Mouse (Mus musculus): Measurements from ENCODE around the gene Mxd1. TPM values are rescaled to one million over a fixed set of nuclear protein-coding genes. Genes with fewer than 3 reads are reported as not detected.
A peak's percentile ranks its signal among the peaks of the same experiment; 100 is the strongest.

Mxd1 gene
- polyA plus RNA-seq, 1 experiment from 2014 or later, result 16.6 TPM

- H3K9ac ChIP-seq, result peak within 1 kb of the TSS; percentile 76
- peaks cover 51% of the 10 kb centered on the region for H3K36me3 ChIP-seq (replicated peaks; ENCODE audit: control insufficient read depth, insufficient read depth)
- H3K4me2 ChIP-seq (replicated peaks), result peak within 1 kb of the TSS; percentile 73
- H3K9me3 ChIP-seq (ENCODE audit: control insufficient read depth, low read length), result no peaks in the 10 kb centered on the region
- ATAC-seq (ENCODE audit: low FRiP score) (peak; percentile 88), DNase-seq (ENCODE audit: low spot score) (peak; percentile 94)
- H3K4me1 ChIP-seq (replicated peaks; ENCODE audit: control insufficient read depth, insufficient read depth, low read length), result peaks cover 9% of the 10 kb centered on the region; the same call in 1 of the 2 replicates
- 3% methylated on average over 36 of the region's 36 CpGs for WGBS
- no peak within 1 kb of the TSS for H3K27ac ChIP-seq
- H3K4me3 ChIP-seq (replicated peaks; ENCODE audit: low read length), result peak within 1 kb of the TSS; percentile 61
- no peaks in the 10 kb centered on the region for H3K27me3 ChIP-seq (ENCODE audit: control insufficient read depth, insufficient read depth, low read length)
These were observed 15.1 kb upstream of the Mxd1 start, which contains the start of gene Snrnp27 for GRCm38 (mm10) chr6:86683872-86684654. Gene Snrnp27, minus strand, starts transcription at chr6:86684522.

GRCm38 (mm10) chr6:86681289-86681688 lies 12.3 kb upstream of the Mxd1 start:
- Histone ChIP-seq H3K9me3 (ENCODE audit: control insufficient read depth, low read length) (no peaks in the 10 kb centered on the region), H3K4me3 (replicated peaks; ENCODE audit: low read length) (no peak overlapping the region), H3K9ac (no peak overlapping the region), H3K27ac (no peak overlapping the region), H3K4me1 (replicated peaks; ENCODE audit: control insufficient read depth, insufficient read depth, low read length) (peaks cover 9% of the 10 kb centered on the region; the same call in 1 of the 2 replicates), H3K4me2 (replicated peaks) (no peak overlapping the region), H3K27me3 (ENCODE audit: control insufficient read depth, insufficient read depth, low read length) (no peaks in the 10 kb centered on the region), H3K36me3 (replicated peaks; ENCODE audit: control insufficient read depth, insufficient read depth) (peaks cover 61% of the 10 kb centered on the region)
- 93% methylated on average over 3 of the region's 3 CpGs for WGBS
- DNase-seq (ENCODE audit: low spot score) (no peak), ATAC-seq (ENCODE audit: low FRiP score) (no peak)

- no peak overlapping the region for H3K9ac ChIP-seq
- H3K4me3 ChIP-seq (replicated peaks; ENCODE audit: low read length), result no peak overlapping the region
- ATAC-seq (ENCODE audit: low FRiP score), result no peak
- DNase-seq (ENCODE audit: low spot score), result no peak
- 81% methylated on average over 6 of the region's 6 CpGs for WGBS
- H3K27me3 ChIP-seq (ENCODE audit: control insufficient read depth, insufficient read depth, low read length), result no peaks in the 10 kb centered on the region
- peaks cover 91% of the 10 kb centered on the region for H3K36me3 ChIP-seq (replicated peaks; ENCODE audit: control insufficient read depth, insufficient read depth)
- H3K4me2 ChIP-seq (replicated peaks), result no peak overlapping the region
- no peaks in the 10 kb centered on the region for H3K9me3 ChIP-seq (ENCODE audit: control insufficient read depth, low read length)
- H3K27ac ChIP-seq, result no peak overlapping the region
- H3K4me1 ChIP-seq (replicated peaks; ENCODE audit: control insufficient read depth, insufficient read depth, low read length), result peaks cover 1% of the 10 kb centered on the region; the same call in 1 of the 2 replicates
These were observed 9.4 kb upstream of the Mxd1 start for GRCm38 (mm10) chr6:86678341-86678740.

- WGBS, result 10% methylated on average over 2 of the region's 2 CpGs
- Histone ChIP-seq H3K4me2 (replicated peaks) (no peak overlapping the region), H3K4me1 (replicated peaks; ENCODE audit: control insufficient read depth, insufficient read depth, low read length) (peaks cover 23% of the 10 kb centered on the region), H3K4me3 (replicated peaks; ENCODE audit: low read length) (no peak overlapping the region), H3K27ac (no peak overlapping the region), H3K27me3 (ENCODE audit: control insufficient read depth, insufficient read depth, low read length) (no peaks in the 10 kb centered on the region), H3K9me3 (ENCODE audit: control insufficient read depth, low read length) (no peaks in the 10 kb centered on the region), H3K36me3 (replicated peaks; ENCODE audit: control insufficient read depth, insufficient read depth) (peaks cover 42% of the 10 kb centered on the region), H3K9ac (no peak overlapping the region)
- ATAC-seq (ENCODE audit: low FRiP score) (no peak), DNase-seq (ENCODE audit: low spot score) (peak; percentile 91)
These were observed 1.9 kb upstream of the Mxd1 start for GRCm38 (mm10) chr6:86670873-86671272.

GRCm38 (mm10) chr6:86669240-86669727 lies 323 bp upstream of the Mxd1 start:
- H3K36me3 ChIP-seq (replicated peaks; ENCODE audit: control insufficient read depth, insufficient read depth), result peaks cover 36% of the 10 kb centered on the region
- H3K4me1 ChIP-seq (replicated peaks; ENCODE audit: control insufficient read depth, insufficient read depth, low read length), result peaks cover 23% of the 10 kb centered on the region
- H3K9me3 ChIP-seq (ENCODE audit: control insufficient read depth, low read length), result no peaks in the 10 kb centered on the region
- H3K9ac ChIP-seq, result peak overlapping the region; percentile 50
- H3K4me2 ChIP-seq (replicated peaks), result peak overlapping the region; percentile 82
- DNase-seq (ENCODE audit: low spot score) (peak; percentile 99), ATAC-seq (ENCODE audit: low FRiP score) (peak; percentile 100)
- under 1% methylated on average over 32 of the region's 37 CpGs for WGBS
- peak overlapping the region; percentile 60 for H3K27ac ChIP-seq
- peak overlapping the region; percentile 97 for H3K4me3 ChIP-seq (replicated peaks; ENCODE audit: low read length)
- H3K27me3 ChIP-seq (ENCODE audit: control insufficient read depth, insufficient read depth, low read length), result no peaks in the 10 kb centered on the region

GRCm38 (mm10) chr6:86667061-86667460 lies 1.9 kb downstream of the Mxd1 start:
- Histone ChIP-seq H3K9ac (peak overlapping the region; percentile 80; the same call in 1 of the 2 replicates), H3K9me3 (ENCODE audit: control insufficient read depth, low read length) (no peaks in the 10 kb centered on the region), H3K4me2 (replicated peaks) (peak overlapping the region; percentile 65), H3K4me1 (replicated peaks; ENCODE audit: control insufficient read depth, insufficient read depth, low read length) (peaks cover 23% of the 10 kb centered on the region), H3K36me3 (replicated peaks; ENCODE audit: control insufficient read depth, insufficient read depth) (peaks cover 35% of the 10 kb centered on the region), H3K4me3 (replicated peaks; ENCODE audit: low read length) (peak overlapping the region; percentile 97; the same call in 1 of the 2 replicates), H3K27ac (no peak overlapping the region), H3K27me3 (ENCODE audit: control insufficient read depth, insufficient read depth, low read length) (no peaks in the 10 kb centered on the region)
- ATAC-seq (ENCODE audit: low FRiP score), result no peak
- WGBS, result 94% methylated on average over 10 of the region's 10 CpGs
- no peak for DNase-seq (ENCODE audit: low spot score)

GRCm38 (mm10) chr6:86665560-86666307 lies 3.2 kb downstream of the Mxd1 start:
- Histone ChIP-seq H3K36me3 (replicated peaks; ENCODE audit: control insufficient read depth, insufficient read depth) (peaks cover 43% of the 10 kb centered on the region), H3K9ac (no peak overlapping the region), H3K27ac (no peak overlapping the region), H3K4me1 (replicated peaks; ENCODE audit: control insufficient read depth, insufficient read depth, low read length) (peaks cover 23% of the 10 kb centered on the region), H3K4me3 (replicated peaks; ENCODE audit: low read length) (no peak overlapping the region), H3K9me3 (ENCODE audit: control insufficient read depth, low read length) (no peaks in the 10 kb centered on the region), H3K4me2 (replicated peaks) (no peak overlapping the region), H3K27me3 (ENCODE audit: control insufficient read depth, insufficient read depth, low read length) (no peaks in the 10 kb centered on the region)
- DNase-seq (ENCODE audit: low spot score) (no peak), ATAC-seq (ENCODE audit: low FRiP score) (no peak)
- 88% methylated on average over 17 of the region's 17 CpGs for WGBS

- DNase-seq (ENCODE audit: low spot score) (no peak), ATAC-seq (ENCODE audit: low FRiP score) (no peak)
- no peak overlapping the region for H3K4me3 ChIP-seq (replicated peaks; ENCODE audit: low read length)
- no peak overlapping the region for H3K4me2 ChIP-seq (replicated peaks)
- H3K27me3 ChIP-seq (ENCODE audit: control insufficient read depth, insufficient read depth, low read length), result no peaks in the 10 kb centered on the region
- H3K36me3 ChIP-seq (replicated peaks; ENCODE audit: control insufficient read depth, insufficient read depth), result peaks cover 49% of the 10 kb centered on the region
- H3K4me1 ChIP-seq (replicated peaks; ENCODE audit: control insufficient read depth, insufficient read depth, low read length), result peaks cover 23% of the 10 kb centered on the region
- no peak overlapping the region for H3K27ac ChIP-seq
- H3K9ac ChIP-seq, result no peak overlapping the region
- 86% methylated on average over 5 of the region's 5 CpGs for WGBS
- no peaks in the 10 kb centered on the region for H3K9me3 ChIP-seq (ENCODE audit: control insufficient read depth, low read length)
These were observed 3.9 kb downstream of the Mxd1 start for GRCm38 (mm10) chr6:86665076-86665475.

Measured in hindbrain, embryonic 14.5 days (tissue).